Mouse (Mus musculus) embryonic fibroblast, embryonic 13.5 days (primary cell): ENCODE measurements around the gene Itgb2l.

Source experiments
- CTCF ChIP-seq: IDR thresholded peaks from 2 replicates; pipeline ENCODE4 v1.5.1; 2011; ENCODE audit warnings: mild to moderate bottlenecking, control low read depth, low read length, moderate library complexity, borderline replicate concordance; ENCODE audit not compliant: insufficient read depth
- POLR2A ChIP-seq: IDR thresholded peaks from 2 replicates; pipeline ENCODE4 v1.6.1; 2011; ENCODE audit warnings: low read depth, mild to moderate bottlenecking, control low read depth, low read length, moderate library complexity

GRCm38 (mm10) chr16:96469640-96470039 is 26.2 kb upstream of the Itgb2l start:
- TF ChIP-seq CTCF, result no peak
- no peak for TF ChIP-seq POLR2A
